Mouse (Mus musculus): ENCODE data around the gene Fkbp10.

The Fkbp10 gene

GRCm38 (mm10) chr11:100394353-100395074 lies 21.0 kb upstream of the Fkbp10 start:
- DNase-seq (ENCODE audit: low spot score), result no peak

DNA sequence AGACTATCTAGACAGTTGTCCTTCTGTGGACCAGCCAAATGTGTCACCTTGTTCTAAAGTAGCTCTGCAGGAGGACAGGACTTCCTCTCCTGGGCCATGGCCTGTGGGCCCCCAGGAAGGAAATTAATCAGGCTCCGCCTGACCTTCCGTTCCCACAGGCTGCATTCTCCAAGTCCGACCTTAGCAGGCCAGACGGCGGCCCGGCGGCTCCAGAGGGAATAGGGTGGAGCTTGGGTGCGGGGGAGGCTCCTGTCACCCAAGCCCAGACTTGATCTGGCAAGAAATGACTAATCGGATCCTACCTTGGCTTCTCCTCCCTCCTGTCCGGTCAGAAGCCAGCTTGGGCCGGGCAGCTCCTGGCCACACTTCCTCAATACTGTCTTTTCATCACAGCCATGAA lies 20.3 kb upstream of the Fkbp10 start:
- DNase-seq (ENCODE audit: low spot score), result peak; percentile 76

GRCm38 (mm10) chr11:100395861-100396631 lies 19.5 kb upstream of the Fkbp10 start:
- peak; percentile 80 for DNase-seq (ENCODE audit: low spot score)

DNA sequence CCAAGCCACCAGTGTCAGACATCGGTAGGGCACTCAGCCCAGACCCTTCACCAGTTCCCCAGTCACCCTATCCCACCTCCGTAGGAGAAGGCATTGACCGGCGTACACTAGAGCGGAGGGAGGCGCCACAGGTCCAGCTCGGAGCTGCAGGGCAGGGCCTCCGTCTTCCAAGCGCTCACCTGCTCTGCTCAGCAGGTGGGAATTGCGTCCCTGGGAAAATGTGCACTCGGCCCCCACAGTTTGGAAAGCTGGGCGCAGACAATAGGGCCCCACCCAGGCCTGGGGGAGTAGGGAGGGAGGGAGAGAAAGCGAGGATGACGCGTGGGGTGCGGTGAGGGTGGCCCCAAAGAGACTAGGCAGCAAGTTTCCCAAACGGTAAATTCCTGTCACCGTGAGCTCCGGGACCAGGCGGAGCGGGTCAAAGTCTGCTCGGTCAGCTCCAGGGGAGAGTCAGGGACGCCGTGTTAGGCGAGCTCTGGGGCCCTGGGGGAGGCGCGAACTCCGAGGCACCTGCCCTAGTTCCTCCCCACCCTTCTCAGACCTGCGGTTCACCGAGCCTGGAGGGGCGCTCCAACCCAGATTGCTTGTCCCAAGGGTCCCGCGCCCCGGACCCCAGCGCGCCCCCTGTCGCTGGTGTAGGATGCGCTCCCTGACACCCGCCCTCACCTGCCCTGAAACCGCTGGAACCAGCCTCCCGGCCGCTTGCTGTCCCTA lies 18.5 kb upstream of the Fkbp10 start:
- peak; percentile 67 for DNase-seq (ENCODE audit: low spot score)

DNA sequence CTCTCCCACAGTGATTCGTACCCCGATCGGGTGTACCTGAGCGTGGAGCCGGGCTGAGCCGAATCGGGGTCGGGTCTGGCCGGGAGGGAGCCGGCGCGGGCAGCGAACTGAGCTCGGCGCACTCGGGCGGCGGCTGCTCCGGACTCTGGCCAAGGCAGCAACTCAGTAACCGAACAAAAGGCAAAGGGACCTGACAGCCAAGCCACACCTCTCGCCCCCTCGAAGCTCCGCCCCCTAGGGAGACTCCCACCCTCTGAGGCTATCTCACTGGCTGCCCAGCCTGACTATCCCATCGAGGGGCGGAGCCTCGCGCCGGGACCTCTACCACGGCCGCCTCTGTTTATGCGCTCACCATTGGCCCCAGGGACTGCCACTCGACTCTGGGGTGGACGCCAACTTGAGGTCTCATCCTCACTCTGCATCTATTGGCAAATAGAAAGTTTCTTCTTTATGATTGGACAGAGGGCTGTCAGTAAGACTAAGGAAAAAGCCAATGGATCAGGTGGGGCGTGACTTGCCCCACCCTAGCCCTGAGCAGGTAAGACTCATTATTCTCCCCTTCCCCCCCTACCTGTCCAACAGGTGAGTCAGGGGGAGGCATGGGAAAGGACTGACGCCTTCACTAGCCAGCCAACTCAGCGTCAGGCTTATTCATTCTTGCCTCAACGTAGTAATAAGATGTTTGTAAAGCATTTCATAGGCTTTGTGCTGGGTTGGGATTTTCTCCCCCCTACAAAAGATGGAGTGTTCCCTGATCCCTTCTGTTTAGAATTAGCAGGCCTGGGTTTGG lies 17.7 kb upstream of the Fkbp10 start, which contains the start of gene Jup:
Gene Jup, minus strand, starts transcription at position 164 of the 790 bp plus-strand sequence.
- DNase-seq (ENCODE audit: low spot score), result peak; percentile 100

- no peak for DNase-seq (ENCODE audit: low spot score)
Observed at GRCm38 (mm10) chr11:100398517-100398916, 17.0 kb upstream of the Fkbp10 start.

GRCm38 (mm10) chr11:100399320-100399719 lies 16.2 kb upstream of the Fkbp10 start:
- no peak for DNase-seq (ENCODE audit: low spot score)

GRCm38 (mm10) chr11:100399727-100400538 lies 15.6 kb upstream of the Fkbp10 start:
- DNase-seq (ENCODE audit: low spot score), result no peak

GRCm38 (mm10) chr11:100400842-100401241 lies 14.7 kb upstream of the Fkbp10 start:
- DNase-seq (ENCODE audit: low spot score), result no peak

DNA sequence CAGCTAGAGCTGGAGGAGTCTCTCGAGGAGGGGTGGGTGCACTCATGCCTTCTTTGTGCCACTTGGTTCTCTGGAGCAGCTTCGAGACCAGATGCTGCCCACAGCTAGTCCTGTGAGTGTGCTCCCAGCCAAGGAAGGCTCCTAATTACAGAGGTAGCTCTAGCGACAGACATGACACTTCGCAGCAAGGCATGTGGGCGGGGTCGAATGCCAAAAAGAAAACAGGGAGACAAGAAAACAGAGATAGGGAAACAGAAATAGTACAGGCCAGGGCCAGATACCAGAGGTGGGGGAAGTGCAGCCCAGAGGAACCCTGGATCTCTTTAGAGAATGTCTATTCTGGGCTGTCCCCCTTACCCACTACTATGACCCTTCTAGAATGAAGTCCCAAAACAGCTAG lies 13.3 kb upstream of the Fkbp10 start:
- no peak for DNase-seq (ENCODE audit: low spot score)

GRCm38 (mm10) chr11:100402682-100403081 lies 12.8 kb upstream of the Fkbp10 start:
- no peak for DNase-seq (ENCODE audit: low spot score)

DNA sequence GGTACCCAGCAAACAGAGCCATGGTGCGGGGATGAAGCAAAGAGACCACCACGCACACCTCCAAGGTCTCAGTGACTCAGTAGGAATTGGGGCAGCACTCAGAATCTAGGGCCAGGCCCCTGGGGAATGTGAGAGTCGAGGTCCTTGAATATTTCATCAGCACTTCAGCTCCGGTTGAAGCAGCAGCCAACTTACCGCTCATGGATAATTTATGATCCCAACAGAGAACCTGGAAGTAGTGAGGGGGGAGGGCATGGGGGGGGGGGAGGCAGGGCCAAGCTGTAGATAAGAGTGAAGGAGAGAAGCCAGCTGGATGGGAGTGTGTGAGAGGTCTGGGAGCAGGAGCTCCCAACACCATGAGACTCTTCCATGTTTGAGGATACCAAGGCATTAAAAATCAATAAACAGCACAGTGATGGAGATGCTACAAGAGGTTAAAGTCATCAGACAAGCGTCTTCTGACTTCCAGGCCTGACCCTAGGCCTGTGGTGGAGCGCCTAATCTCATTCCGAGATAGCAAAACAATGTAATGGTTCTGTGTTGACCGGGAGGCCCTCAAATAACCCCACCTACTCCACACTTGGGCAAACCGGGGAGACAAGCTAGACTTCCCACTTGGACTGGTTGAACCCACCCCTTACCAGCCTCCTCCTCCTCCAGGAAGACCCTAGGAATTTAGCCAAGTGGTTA lies 11.9 kb upstream of the Fkbp10 start:
- DNase-seq (ENCODE audit: low spot score), result no peak

GRCm38 (mm10) chr11:100404456-100405074 lies 10.9 kb upstream of the Fkbp10 start:
- no peak for DNase-seq (ENCODE audit: low spot score)

DNA sequence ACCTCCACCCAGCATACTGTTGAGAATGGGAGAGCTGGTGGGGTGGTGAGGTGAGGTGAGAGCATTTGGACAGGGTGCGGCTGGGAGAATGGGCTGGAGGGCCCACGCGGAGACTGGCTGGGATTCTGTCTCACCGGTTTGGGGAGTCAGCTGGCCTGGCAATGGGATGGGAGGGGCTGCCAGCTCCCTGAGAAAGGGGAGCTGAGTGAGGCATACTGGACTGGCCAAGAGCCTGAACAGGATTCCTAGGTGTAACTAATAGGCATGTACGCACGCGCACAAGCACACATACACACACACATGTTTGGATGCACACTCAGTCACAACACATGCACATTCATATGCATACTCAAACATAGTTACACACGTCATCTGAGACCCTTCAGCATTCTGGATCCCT lies 9.2 kb upstream of the Fkbp10 start:
- DNase-seq (ENCODE audit: low spot score), result no peak

GRCm38 (mm10) chr11:100406995-100407705 lies 8.3 kb upstream of the Fkbp10 start:
- DNase-seq (ENCODE audit: low spot score), result no peak

- peak; percentile 51 for DNase-seq (ENCODE audit: low spot score)
Observed at GRCm38 (mm10) chr11:100408076-100408834, 7.2 kb upstream of the Fkbp10 start.

DNA sequence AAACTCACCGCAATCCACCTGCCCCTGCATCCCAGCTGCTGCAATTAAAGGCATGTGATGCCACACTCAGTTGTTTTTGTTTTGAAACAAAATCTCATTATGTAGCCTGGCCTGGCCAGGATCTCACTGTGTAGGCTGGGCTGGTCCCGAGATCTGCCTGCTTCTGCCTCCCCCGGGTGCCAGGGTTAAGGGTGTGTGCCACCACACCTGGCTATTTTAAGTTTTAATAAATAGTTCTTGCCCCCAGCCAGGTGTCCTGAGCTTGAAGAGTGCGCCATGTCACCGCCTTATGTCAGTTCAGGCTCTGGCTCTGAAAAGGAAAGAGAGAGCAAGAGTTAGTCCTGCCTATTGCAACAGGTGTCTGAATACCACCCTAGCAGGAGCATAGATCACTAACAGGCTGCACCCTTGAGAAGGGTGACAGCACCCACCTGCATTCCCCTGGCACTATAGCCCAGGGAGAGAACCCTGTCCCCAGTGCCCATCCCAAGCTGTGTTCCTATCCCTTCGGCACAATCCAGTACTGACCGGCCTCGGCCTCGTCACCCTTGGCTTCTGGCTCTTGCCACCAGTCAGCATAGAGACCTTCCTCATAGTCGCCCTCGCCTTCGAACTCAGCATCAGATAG lies 6.5 kb upstream of the Fkbp10 start:
- no peak for DNase-seq (ENCODE audit: low spot score)

- DNase-seq (ENCODE audit: low spot score), result no peak
Observed at GRCm38 (mm10) chr11:100409686-100410085, 5.8 kb upstream of the Fkbp10 start.

Data from yolk sac, embryonic 10.5 days (tissue).